Mouse (Mus musculus) gastrocnemius, postnatal 4 days (tissue): ENCODE results near the gene Endov. TPM values are rescaled to one million over a fixed set of nuclear protein-coding genes. Genes with fewer than 3 reads are reported as not detected.
A peak's percentile ranks its signal among the peaks of the same experiment; 100 is the strongest.

Experiments
- DNase-seq, 2 experiments: peaks; one replicate each; pipeline ENCODE4 v3.0.0; 2021 to 2022; ENCODE audit warnings: low spot score in 2 of 2, mixed read lengths in 2 of 2
- total RNA-seq, 2 experiments: library from RNA; stranded (reverse); gene quantifications; 2 replicates each; pipeline ENCODE4 v1.2.3; 2021

The Endov gene
- total RNA-seq, 2 experiments from 2014 or later = 19.3 to 22.1 TPM

- DNase-seq = no peak
Observed at GRCm38 (mm10) chr11:119516677-119517361, 25.7 kb downstream of the Endov start.

DNA sequence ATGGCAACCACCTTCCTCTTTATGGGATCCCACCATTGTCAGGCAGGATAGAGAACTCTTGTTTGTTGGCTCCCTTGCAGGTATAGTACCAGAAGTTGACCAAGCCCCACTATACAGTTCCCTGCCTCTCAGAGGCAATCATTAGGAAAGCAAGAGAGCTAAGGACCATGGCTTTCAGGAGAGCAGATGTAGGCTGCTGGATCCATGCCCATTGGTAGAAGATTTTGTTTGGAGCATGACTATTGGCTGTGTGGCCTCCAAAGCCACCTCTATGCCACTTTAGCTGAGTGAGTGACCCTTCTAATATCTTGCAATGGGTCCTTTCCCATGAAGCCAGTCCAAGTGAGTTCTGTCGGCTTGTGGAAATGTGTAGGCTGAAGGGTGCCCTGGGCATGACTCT is 28.2 kb downstream of the Endov start:
- DNase-seq = no peak

DNA sequence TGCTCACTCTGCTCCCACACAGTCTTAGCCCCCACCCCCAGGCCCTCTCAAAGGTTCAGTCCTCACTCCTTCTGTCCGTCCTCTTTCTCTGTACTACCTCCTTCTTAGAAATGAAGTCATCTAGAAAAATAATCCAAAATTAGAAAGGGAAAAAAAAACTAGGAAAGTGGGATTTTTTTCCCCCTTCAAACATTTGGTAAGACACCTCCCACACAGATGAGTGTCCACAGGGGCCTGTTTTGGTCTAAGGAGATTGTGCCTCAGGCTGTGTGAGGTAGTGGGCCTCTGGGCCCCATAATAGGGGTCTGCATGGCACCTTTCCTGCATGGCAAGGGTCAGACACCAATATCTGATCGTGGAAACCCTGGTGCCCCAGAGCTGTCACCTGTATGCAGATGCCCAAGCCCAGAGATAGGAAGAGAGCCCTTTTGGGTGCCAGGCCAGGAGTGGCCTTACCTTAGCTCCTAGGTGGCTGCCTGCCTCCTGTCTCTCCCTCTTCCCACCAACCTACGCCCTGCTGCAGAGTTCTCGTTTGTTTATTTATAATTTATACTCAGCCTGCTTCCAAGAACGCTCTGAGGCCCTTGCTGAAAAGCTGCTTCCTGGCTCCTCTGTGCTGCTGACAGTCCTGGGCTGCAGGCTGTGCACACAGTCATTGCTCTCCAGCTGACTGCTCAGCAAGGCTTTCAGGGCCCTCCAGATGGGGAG is 29.0 kb downstream of the Endov start:
- DNase-seq = no peak

GRCm38 (mm10) chr11:119520713-119521063 is 29.5 kb downstream of the Endov start:
- DNase-seq = no peak

- no peak for DNase-seq
Observed at GRCm38 (mm10) chr11:119521920-119522710, 31.0 kb downstream of the Endov start.

DNA sequence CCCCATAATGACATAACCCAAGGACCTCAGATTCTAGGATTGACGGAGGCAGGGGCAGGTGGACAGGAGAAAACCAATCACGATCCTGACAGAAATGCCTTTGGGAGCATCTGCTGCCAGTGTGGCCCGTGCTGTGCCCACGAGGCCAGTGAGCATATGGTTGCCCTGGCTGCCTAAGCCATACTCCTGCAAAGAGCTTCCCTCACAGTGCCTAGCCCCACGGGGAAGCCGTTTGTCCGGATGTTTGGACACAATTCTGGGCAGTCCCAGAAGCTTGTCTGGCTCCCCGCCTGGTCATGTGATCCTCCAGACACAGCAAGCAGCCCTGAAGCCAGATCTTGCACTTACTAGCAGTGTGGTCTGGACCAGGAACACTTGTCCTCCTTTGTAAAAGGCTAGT is 31.6 kb downstream of the Endov start:
- no peak for DNase-seq

GRCm38 (mm10) chr11:119523392-119523791 is 32.2 kb downstream of the Endov start:
- DNase-seq = no peak

GRCm38 (mm10) chr11:119524545-119524949 is 33.4 kb downstream of the Endov start:
- peak; percentile 59 to 82 for DNase-seq

- no peak for DNase-seq
Observed at GRCm38 (mm10) chr11:119526068-119526966, 35.2 kb downstream of the Endov start.

- no peak for DNase-seq
Observed at GRCm38 (mm10) chr11:119528930-119529329, 37.8 kb downstream of the Endov start.

GRCm38 (mm10) chr11:119532460-119532859 is 41.3 kb downstream of the Endov start:
- no peak for DNase-seq

- DNase-seq = no peak
Observed at GRCm38 (mm10) chr11:119533745-119534144, 42.6 kb downstream of the Endov start.

- DNase-seq = no peak
Observed at GRCm38 (mm10) chr11:119539944-119540343, 48.8 kb downstream of the Endov start.

GRCm38 (mm10) chr11:119540560-119540959 is 49.4 kb downstream of the Endov start:
- DNase-seq = no peak

DNA sequence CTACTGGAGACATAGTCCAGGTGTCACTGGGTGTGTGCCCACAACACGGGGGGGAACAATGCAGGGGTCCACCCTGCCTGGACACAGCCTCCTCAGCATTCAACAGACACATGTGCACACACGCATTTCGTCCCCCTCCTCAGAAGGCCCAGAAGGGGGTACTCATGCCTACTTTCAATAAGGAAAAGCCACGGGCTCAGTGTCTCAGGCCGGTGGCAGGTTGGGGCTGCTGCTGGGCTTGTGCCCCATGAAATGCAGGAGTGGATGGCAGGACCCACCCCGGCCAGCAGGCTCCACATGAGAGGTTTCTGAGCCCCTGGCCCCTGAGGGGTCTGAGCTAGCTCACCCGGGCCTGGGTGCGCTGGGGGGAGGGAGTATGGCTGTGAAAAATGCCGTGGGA is 49.9 kb downstream of the Endov start:
- no peak for DNase-seq

- no peak for DNase-seq
Observed at GRCm38 (mm10) chr11:119542371-119542770, 51.2 kb downstream of the Endov start.

- DNase-seq = no peak
Observed at GRCm38 (mm10) chr11:119542886-119543285, 51.7 kb downstream of the Endov start.

- no peak for DNase-seq
Observed at GRCm38 (mm10) chr11:119543816-119544517, 52.8 kb downstream of the Endov start.

DNA sequence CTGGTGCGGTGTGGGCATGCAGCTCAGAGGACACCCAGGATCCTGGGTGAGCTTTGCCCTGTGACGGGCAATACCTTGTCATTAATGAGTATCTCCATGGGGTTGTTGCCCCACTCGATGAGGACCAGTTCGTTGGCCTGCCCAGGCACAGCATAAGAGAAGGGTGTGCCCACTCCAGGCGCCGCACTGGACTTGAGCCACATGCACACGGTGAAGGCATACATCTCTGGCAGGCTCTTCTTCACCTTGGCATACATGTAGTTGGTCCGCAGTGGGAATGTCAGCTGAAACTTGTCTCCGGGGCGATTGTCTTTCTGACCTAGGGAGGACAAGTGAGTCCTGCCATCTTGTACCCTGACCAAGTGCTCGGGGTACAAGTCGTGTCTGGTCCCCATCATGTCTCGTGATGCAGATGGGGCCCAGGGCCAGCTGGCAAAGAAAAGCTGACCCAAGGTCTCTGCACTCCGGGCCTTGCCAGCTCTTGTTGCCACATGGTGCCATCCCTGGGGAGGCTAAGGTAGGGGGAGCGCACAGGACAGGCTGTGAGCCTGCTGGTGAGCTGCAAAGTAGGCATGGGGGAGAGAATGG is 53.5 kb downstream of the Endov start:
- DNase-seq = no peak

DNA sequence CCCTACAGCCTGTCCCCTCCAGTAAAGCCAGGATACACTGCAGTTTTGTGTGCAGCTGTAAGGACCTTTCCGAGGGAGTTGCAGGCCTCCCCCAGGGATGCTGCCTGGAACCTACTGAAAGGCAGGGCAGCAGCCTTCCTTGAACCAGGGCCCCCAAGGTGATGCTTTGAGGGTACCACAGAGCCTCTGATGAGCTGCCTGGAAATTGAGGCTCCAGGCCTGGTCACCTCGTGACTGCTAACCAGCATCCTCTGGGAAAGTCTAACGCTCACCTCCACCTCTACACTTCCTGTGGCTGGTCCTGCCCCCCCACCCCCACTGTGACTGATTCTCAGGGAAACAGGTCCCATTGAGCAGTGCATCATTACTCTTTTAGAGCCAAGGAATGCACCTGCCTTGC is 54.1 kb downstream of the Endov start:
- DNase-seq = no peak
